Mouse (Mus musculus) heart, embryonic 15.5 days (tissue): Measurements from ENCODE around the gene Rpain. TPM values are rescaled to one million over a fixed set of nuclear protein-coding genes. Genes with fewer than 3 reads are reported as not detected.

Source experiments
- polyA plus RNA-seq: library from polyadenylated mRNA; unstranded; fragments of >200 nt; fragmentation: Nextera tagmentation; extraction: Ambion mirVana; gene quantifications from 2 replicates; pipeline ENCODE4 v1.2.1, GENCODE M21; 2015

Gene Rpain
- polyA plus RNA-seq, 1 experiment from 2014 or later, result 47.6 TPM

Other genes starting within 250 kb of the Rpain start
- gene Zfp3, start 206.0 kb upstream of the Rpain start, polyA plus RNA-seq, result 8.4 and 9.3 TPM in 2 replicates
- 0.45 and 0.60 TPM in 2 replicates for gene Scimp, start 157.6 kb upstream of the Rpain start, polyA plus RNA-seq
- 26.4 and 29.1 TPM in 2 replicates for gene Rabep1, start 125.4 kb upstream of the Rpain start, polyA plus RNA-seq
- gene Nup88, start 240 bp upstream of the Rpain start, polyA plus RNA-seq, result 98.2 and 106 TPM in 2 replicates
- gene C1qbp, start 12.8 kb downstream of the Rpain start, polyA plus RNA-seq, result 231 and 266 TPM in 2 replicates
- gene Dhx33, start 34.2 kb downstream of the Rpain start, polyA plus RNA-seq, result 11.4 and 13.7 TPM in 2 replicates
- gene Mis12, start 49.4 kb downstream of the Rpain start, polyA plus RNA-seq, result 23.0 and 25.4 TPM in 2 replicates
- gene Derl2, start 49.6 kb downstream of the Rpain start, polyA plus RNA-seq, result 31.7 and 35.6 TPM in 2 replicates
- 25.5 and 36.7 TPM in 2 replicates for gene 6330403K07Rik, start 63.3 kb downstream of the Rpain start, polyA plus RNA-seq
- gene Nlrp1a, start 174.5 kb downstream of the Rpain start, polyA plus RNA-seq, result 0.04 and 0.16 TPM in 2 replicates